Comparison of ENCODE assay signal across 14 mouse cellular contexts in the genomic region with DNA sequence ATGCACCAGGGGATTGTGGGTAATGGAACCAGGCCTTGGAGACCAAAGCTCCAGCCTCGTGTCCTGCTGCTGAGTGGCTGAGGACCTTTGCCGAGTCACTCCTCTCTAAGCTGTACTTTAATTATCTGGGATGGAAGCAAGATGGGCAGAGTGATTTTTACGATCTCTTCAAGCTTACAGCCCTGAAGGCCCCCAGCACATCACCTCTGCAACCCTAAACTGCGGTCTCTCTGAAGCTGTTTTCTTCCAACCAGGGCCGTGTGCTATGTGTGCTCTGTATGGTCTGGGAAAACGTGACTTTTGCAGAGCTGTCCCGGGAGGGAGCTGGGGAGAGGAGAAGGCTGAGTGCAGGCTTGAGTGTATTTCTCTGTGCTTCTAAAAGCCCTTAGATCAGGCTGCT.
DNase-seq lines count a peak whose midpoint lies in the region; ATAC-seq lines count a peak whose summit lies in the region.
"Had no signal": no experiment of that assay in that cellular context is flagged by ENCODE, and none has a peak within 500 bp of the region (broad histone marks: within the 10 kb centered on the region; RNA-seq: fewer than 3 reads in every experiment).

No protein-coding gene starts in this region.

- H3K27ac ChIP-seq in heart, embryonic 11.5 days (ENCODE audit: low read depth, low read length) = peak overlapping the region; percentile 66
- peak overlapping the region; percentile 2; the same call in 1 of the 2 replicates for H3K27ac ChIP-seq in midbrain, embryonic 10.5 days (replicated peaks)
- no peak overlapping the region for H3K27ac ChIP-seq in midbrain, embryonic 14.5 days (replicated peaks; ENCODE audit: low read depth, low read length)
- H3K27ac ChIP-seq in limb, embryonic 10.5 days = peak overlapping the region; percentile 70
- H3K27ac ChIP-seq in neural tube, embryonic 13.5 days (replicated peaks) = no peak overlapping the region
- H3K27ac ChIP-seq: forebrain, embryonic 10.5 days; heart, adult 2 months had no signal

- no peak overlapping the region for H3K4me3 ChIP-seq in heart, embryonic 11.5 days (ENCODE audit: low read depth, low read length)
- H3K4me3 ChIP-seq in midbrain, embryonic 10.5 days = no peak overlapping the region
- no peak overlapping the region for H3K4me3 ChIP-seq in midbrain, embryonic 14.5 days (replicated peaks; ENCODE audit: low read depth, low read length)
- no peak overlapping the region for H3K4me3 ChIP-seq in limb, embryonic 10.5 days
- H3K4me3 ChIP-seq in neural tube, embryonic 13.5 days = no peak overlapping the region
- H3K4me3 ChIP-seq: forebrain, embryonic 10.5 days; heart, adult 2 months had no signal

- no peak overlapping the region for H3K4me2 ChIP-seq in heart, embryonic 11.5 days
- no peak overlapping the region for H3K4me2 ChIP-seq in midbrain, embryonic 14.5 days (ENCODE audit: low read length)
- no peak overlapping the region for H3K4me2 ChIP-seq in neural tube, embryonic 13.5 days

- 30% methylated on average over 7 of the region's 7 CpGs for WGBS in heart, embryonic 11.5 days (ENCODE audit: insufficient replicate concordance)
- WGBS in midbrain, embryonic 10.5 days = 54% methylated on average over 7 of the region's 7 CpGs
- WGBS in midbrain, embryonic 14.5 days = 29% methylated on average over 7 of the region's 7 CpGs
- WGBS in limb, embryonic 10.5 days = 7% methylated on average over 7 of the region's 7 CpGs
- whole genome bisulfite sequencing in neural tube, embryonic 13.5 days = 8% methylated on average over 7 of the region's 7 CpGs

- ATAC-seq in heart, embryonic 11.5 days (replicated peaks; ENCODE audit: insufficient number of reproducible peaks, low FRiP score, low TSS enrichment) = no peak
- no peak for ATAC-seq in midbrain, embryonic 14.5 days (ENCODE audit: low FRiP score, low TSS enrichment)
- ATAC-seq in neural tube, embryonic 13.5 days (ENCODE audit: low read depth) = 0 out of 2 replicates have a peak, but pooled peaks have one; percentile 43

- H3K27me3 ChIP-seq in heart, embryonic 11.5 days (ENCODE audit: control insufficient read depth, insufficient read depth, low read length) = no peaks in the 10 kb centered on the region
- H3K27me3 ChIP-seq in midbrain, embryonic 10.5 days (ENCODE audit: low read depth, poor library complexity, severe bottlenecking) = peaks cover 66% of the 10 kb centered on the region
- H3K27me3 ChIP-seq in midbrain, embryonic 14.5 days (ENCODE audit: control insufficient read depth, insufficient read depth, low read length) = no peaks in the 10 kb centered on the region
- H3K27me3 ChIP-seq in limb, embryonic 10.5 days (ENCODE audit: low read depth, poor library complexity, severe bottlenecking) = 0 out of 2 replicates have a peak, but pooled peaks cover 10% of the 10 kb centered on the region
- peaks cover 35% of the 10 kb centered on the region for H3K27me3 ChIP-seq in neural tube, embryonic 13.5 days

- intact Hi-C loops in heart, postnatal 10 days (cut with DNase I) = no loop called here

- H3K4me1 ChIP-seq in heart, embryonic 11.5 days (ENCODE audit: control insufficient read depth, insufficient read depth, low read length) = peaks cover 2% of the 10 kb centered on the region; the same call in 1 of the 2 replicates
- H3K4me1 ChIP-seq in midbrain, embryonic 10.5 days = peaks cover 30% of the 10 kb centered on the region
- H3K4me1 ChIP-seq in midbrain, embryonic 14.5 days (ENCODE audit: control insufficient read depth, insufficient read depth, low read length) = peaks cover 4% of the 10 kb centered on the region; the same call in 1 of the 2 replicates
- H3K4me1 ChIP-seq in limb, embryonic 10.5 days = peaks cover 34% of the 10 kb centered on the region
- peaks cover 21% of the 10 kb centered on the region for H3K4me1 ChIP-seq in neural tube, embryonic 13.5 days (replicated peaks)

- H3K9ac ChIP-seq in heart, embryonic 11.5 days (ENCODE audit: low read depth, low read length) = no peak overlapping the region
- H3K9ac ChIP-seq in midbrain, embryonic 14.5 days (replicated peaks; ENCODE audit: low read length) = no peak overlapping the region
- H3K9ac ChIP-seq in neural tube, embryonic 13.5 days = no peak overlapping the region

- H3K9me3 ChIP-seq in heart, embryonic 11.5 days (replicated peaks; ENCODE audit: control insufficient read depth, low read length) = no peaks in the 10 kb centered on the region
- H3K9me3 ChIP-seq in midbrain, embryonic 10.5 days (replicated peaks) = no peaks in the 10 kb centered on the region
- H3K9me3 ChIP-seq in midbrain, embryonic 14.5 days (ENCODE audit: control insufficient read depth, low read length) = no peaks in the 10 kb centered on the region
- no peaks in the 10 kb centered on the region for H3K9me3 ChIP-seq in limb, embryonic 10.5 days (replicated peaks)
- H3K9me3 ChIP-seq in neural tube, embryonic 13.5 days = no peaks in the 10 kb centered on the region
- H3K9me3 ChIP-seq: forebrain, embryonic 10.5 days had no signal

- no peaks in the 10 kb centered on the region for H3K36me3 ChIP-seq in heart, embryonic 11.5 days (ENCODE audit: control insufficient read depth, insufficient read depth, low read length)
- H3K36me3 ChIP-seq in midbrain, embryonic 10.5 days = no peaks in the 10 kb centered on the region
- no peaks in the 10 kb centered on the region for H3K36me3 ChIP-seq in midbrain, embryonic 14.5 days (ENCODE audit: control insufficient read depth, insufficient read depth, low read length)
- no peaks in the 10 kb centered on the region for H3K36me3 ChIP-seq in limb, embryonic 10.5 days
- H3K36me3 ChIP-seq in neural tube, embryonic 13.5 days = no peaks in the 10 kb centered on the region
- H3K36me3 ChIP-seq: forebrain, embryonic 10.5 days had no signal

- DNase-seq in heart, postnatal 10 days = no peak
- no peak for DNase-seq in midbrain, embryonic 10.5 days (ENCODE audit: low spot score)
- DNase-seq in midbrain, embryonic 14.5 days = no peak
- peak; percentile 45 for DNase-seq in limb, embryonic 10.5 days (ENCODE audit: low spot score)
- no peak for DNase-seq in spleen, postnatal 10 days (ENCODE audit: low spot score in 2 of 2)
- no peak for DNase-seq in spleen, postnatal 4 days (ENCODE audit: low spot score in 2 of 2)
- DNase-seq: adrenal gland, adult 8-10 months; cerebellum, adult 2 months; heart, adult 2 months; heart, postnatal 36 days; kidney, adult 11 months had no signal

Comparison
In these comparisons a context has a peak if more than half of its experiments do, and no peak if none do; other contexts are left out.
1. H3K27ac ChIP-seq: peak in heart, embryonic 11.5 days (single experiment), midbrain, embryonic 10.5 days (single experiment) and limb, embryonic 10.5 days (single experiment); none in midbrain, embryonic 14.5 days (single experiment) and neural tube, embryonic 13.5 days (single experiment).